ENCODE assay signal across 17 mouse cellular contexts in genomic region chr1:44167859-44168383, GRCm38 (mm10). TPM values are rescaled to one million over a fixed set of nuclear protein-coding genes. Genes with fewer than 3 reads are reported as not detected.
A peak's percentile ranks its signal among the peaks of the same experiment; 100 is the strongest.
DNase-seq lines count a peak whose midpoint lies in the region; ATAC-seq and TF ChIP-seq lines count a peak whose summit lies in the region.
"Had no signal": no experiment of that assay in that cellular context is flagged by ENCODE, and none has a peak within 500 bp of the region (broad histone marks: within the 10 kb centered on the region; RNA-seq: fewer than 3 reads in every experiment).

No protein-coding gene starts in this region.

- peaks cover 3% of the 10 kb centered on the region; the same call in 1 of the 2 replicates for H3K9me3 ChIP-seq in heart, embryonic 10.5 days
- H3K9me3 ChIP-seq in lung, postnatal 0 days (ENCODE audit: low read length): no peaks in the 10 kb centered on the region
- H3K9me3 ChIP-seq: stomach, embryonic 15.5 days had no signal

- H3K27ac ChIP-seq in heart, embryonic 10.5 days: no peak overlapping the region
- H3K27ac ChIP-seq in lung, postnatal 0 days (ENCODE audit: low read length): no peak overlapping the region
- H3K27ac ChIP-seq: forebrain, embryonic 13.5 days; hindbrain, embryonic 14.5 days; stomach, embryonic 15.5 days had no signal

- no peak for ATAC-seq in lung, postnatal 0 days
- ATAC-seq: forebrain, embryonic 13.5 days had no signal

- TF ChIP-seq EP300 in lung, postnatal 0 days (IDR thresholded peaks at IDR 0.05): no peak

- no peak overlapping the region for H3K4me2 ChIP-seq in lung, postnatal 0 days (replicated peaks; ENCODE audit: low read depth, low read length)
- H3K4me2 ChIP-seq: forebrain, embryonic 13.5 days; hindbrain, embryonic 14.5 days; stomach, embryonic 15.5 days had no signal

- peak; percentile 10 for DNase-seq in heart, embryonic 10.5 days (ENCODE audit: low spot score)
- DNase-seq in heart, adult 9 months (ENCODE audit: low spot score in 2 of 2): no peak
- no peak for DNase-seq in lung, postnatal 0 days (ENCODE audit: low spot score)
- no peak for DNase-seq in lung, postnatal 14 days
- DNase-seq in NIH3T3 (ENCODE audit: low read depth): peak; percentile 24
- DNase-seq in left cerebral cortex, adult 11 months (ENCODE audit: low spot score): no peak
- no peak for DNase-seq in spleen, postnatal 10 days (ENCODE audit: low spot score in 2 of 2)
- DNase-seq: adrenal gland, postnatal 25 days; cerebellum, adult 8-10 months; kidney, adult 18-20 months had no signal

- H3K4me3 ChIP-seq in heart, embryonic 10.5 days: no peak overlapping the region
- no peak overlapping the region for H3K4me3 ChIP-seq in lung, postnatal 0 days (ENCODE audit: low read depth, low read length)
- H3K4me3 ChIP-seq: forebrain, embryonic 13.5 days; stomach, embryonic 15.5 days had no signal

- no peaks in the 10 kb centered on the region for H3K4me1 ChIP-seq in heart, embryonic 10.5 days
- no peaks in the 10 kb centered on the region for H3K4me1 ChIP-seq in lung, postnatal 0 days (ENCODE audit: insufficient read depth, low read depth, low read length)
- H3K4me1 ChIP-seq: forebrain, embryonic 13.5 days; stomach, embryonic 15.5 days had no signal

- H3K36me3 ChIP-seq in heart, embryonic 10.5 days: peaks cover 76% of the 10 kb centered on the region
- peaks cover 35% of the 10 kb centered on the region for H3K36me3 ChIP-seq in lung, postnatal 0 days (ENCODE audit: insufficient read depth, low read length)

- peak; percentile 31; the same call in 1 of the 2 replicates for TF ChIP-seq CTCF in lung, postnatal 0 days (IDR thresholded peaks at IDR 0.05)

- H3K9ac ChIP-seq in lung, postnatal 0 days (replicated peaks; ENCODE audit: low read depth): no peak overlapping the region
- H3K9ac ChIP-seq: forebrain, embryonic 13.5 days; hindbrain, embryonic 14.5 days; stomach, embryonic 15.5 days had no signal

- WGBS in heart, embryonic 10.5 days: 94% methylated on average over 3 of the region's 3 CpGs
- 93% methylated on average over 3 of the region's 3 CpGs for WGBS in lung, postnatal 0 days

- no peaks in the 10 kb centered on the region for H3K27me3 ChIP-seq in heart, embryonic 10.5 days (ENCODE audit: insufficient read depth, poor library complexity, severe bottlenecking)
- no peaks in the 10 kb centered on the region for H3K27me3 ChIP-seq in lung, postnatal 0 days (replicated peaks; ENCODE audit: insufficient read depth, low read length)
- H3K27me3 ChIP-seq: forebrain, embryonic 13.5 days; stomach, embryonic 15.5 days had no signal

RNA-seq across cellular contexts. Expression of gene Ercc5, which starts 20.4 kb away (rescaled TPM):
- 14.4 and 15.0 TPM in 2 replicates for polyA plus RNA-seq in heart, embryonic 10.5 days (2016; fragmentation: Nextera tagmentation; extraction: Ambion mirVana)
- 15.1 and 16.7 TPM in 2 replicates for polyA plus RNA-seq in lung, postnatal 0 days (2015; fragmentation: Nextera tagmentation; extraction: Ambion mirVana)

RNA-seq across cellular contexts. Expression of gene Bivm, which starts 49.2 kb away (rescaled TPM):
- polyA plus RNA-seq in heart, embryonic 10.5 days (2016; fragmentation: Nextera tagmentation; extraction: Ambion mirVana): 15.2 and 16.1 TPM in 2 replicates
- 8.5 and 8.6 TPM in 2 replicates for polyA plus RNA-seq in lung, postnatal 0 days (2015; fragmentation: Nextera tagmentation; extraction: Ambion mirVana)

RNA-seq across cellular contexts. Expression of gene Kdelc1, which starts 49.3 kb away (rescaled TPM):
- polyA plus RNA-seq in heart, embryonic 10.5 days (2016; fragmentation: Nextera tagmentation; extraction: Ambion mirVana): 57.3 and 59.0 TPM in 2 replicates
- 26.5 and 29.0 TPM in 2 replicates for polyA plus RNA-seq in lung, postnatal 0 days (2015; fragmentation: Nextera tagmentation; extraction: Ambion mirVana)

RNA-seq across cellular contexts. Expression of gene Mettl21e, which starts 50.8 kb away (rescaled TPM):
- polyA plus RNA-seq in heart, embryonic 10.5 days (2016; fragmentation: Nextera tagmentation; extraction: Ambion mirVana): not detected in 2 replicates
- polyA plus RNA-seq in lung, postnatal 0 days (2015; fragmentation: Nextera tagmentation; extraction: Ambion mirVana): 6.4 and 13.2 TPM in 2 replicates
- polyA plus RNA-seq: C2C12; hindbrain, embryonic 14.5 days; large intestine, adult 2 months; neural tube, embryonic 14.5 days; small intestine, adult 2 months had no signal

Comparison
In these comparisons a context has a peak if more than half of its experiments do, and no peak if none do; other contexts are left out.
1. DNase-seq: peak in heart, embryonic 10.5 days (single experiment) and NIH3T3 (single experiment); none in heart, adult 9 months (0 of 2), lung, postnatal 0 days (single experiment), lung, postnatal 14 days (single experiment), left cerebral cortex, adult 11 months (single experiment) and spleen, postnatal 10 days (0 of 2).